Mouse (Mus musculus): Measurements from ENCODE around the gene Castor2. TPM values are rescaled to one million over a fixed set of nuclear protein-coding genes. Genes with fewer than 3 reads are reported as not detected.

The Castor2 gene
- total and polyA plus RNA-seq, 2 experiments from 2014 or later, result 19.3 to 21.9 TPM

DNA sequence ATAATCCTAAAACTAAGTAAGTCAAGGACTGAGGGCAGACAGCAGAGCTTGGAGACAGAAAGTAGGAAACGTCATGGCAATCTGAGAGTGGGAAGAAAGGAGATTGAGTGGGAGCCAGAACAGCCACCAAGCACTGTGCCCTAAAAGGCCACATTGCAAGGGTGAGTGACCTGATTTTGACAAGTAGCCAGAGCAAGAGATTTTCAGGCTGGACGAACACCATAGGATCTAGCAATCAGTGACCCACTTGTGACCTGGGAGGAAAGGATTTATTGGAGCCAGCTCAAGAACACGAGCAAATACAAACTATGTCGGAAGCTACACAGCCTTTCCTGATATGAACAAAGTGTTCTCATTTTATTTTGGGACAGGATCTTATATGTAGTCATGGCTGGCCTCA lies 83.2 kb downstream of the Castor2 start:
- 58% methylated on average over 4 of the region's 4 CpGs for WGBS
- H3K27me3 ChIP-seq (ENCODE audit: insufficient read depth, low read length), result no peaks in the 10 kb centered on the region
- no peak for TF ChIP-seq CTCF (IDR thresholded peaks at IDR 0.05; ENCODE audit: low read depth)
- no peak overlapping the region for H3K9ac ChIP-seq
- ATAC-seq (no peak), DNase-seq (no peak)
- H3K36me3 ChIP-seq (ENCODE audit: insufficient read depth), result no peaks in the 10 kb centered on the region
- peaks cover 11% of the 10 kb centered on the region; the same call in 1 of the 2 replicates for H3K4me1 ChIP-seq (ENCODE audit: insufficient read depth)
- H3K9me3 ChIP-seq (ENCODE audit: low read length), result no peaks in the 10 kb centered on the region
- H3K27ac ChIP-seq (ENCODE audit: low read depth, low read length), result no peak overlapping the region
- H3K4me2 ChIP-seq (ENCODE audit: low read depth), result peak overlapping the region; percentile 81; the same call in 1 of the 2 replicates
- no peak overlapping the region for H3K4me3 ChIP-seq (ENCODE audit: low read depth, low read length)

DNA sequence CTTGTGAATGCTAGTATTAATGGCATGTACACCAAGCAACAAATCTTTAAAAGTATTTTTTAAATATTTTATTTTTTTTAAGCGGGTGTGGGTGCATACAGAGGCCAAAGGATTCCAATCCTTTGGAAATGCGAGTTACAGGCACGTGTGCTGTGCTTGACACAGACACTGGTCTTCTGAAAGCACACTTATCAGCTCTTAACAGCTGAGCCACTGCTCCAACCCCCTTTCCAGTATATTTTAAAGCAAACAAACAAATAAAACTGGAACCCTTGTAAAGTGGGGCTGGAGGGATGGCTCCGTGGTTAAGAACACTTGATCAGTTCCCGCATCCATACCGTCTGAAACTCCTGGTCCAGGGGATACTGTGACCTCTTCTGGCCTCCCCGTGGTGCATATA lies 83.7 kb downstream of the Castor2 start:
- no peak for DNase-seq
- no peaks in the 10 kb centered on the region for H3K9me3 ChIP-seq (ENCODE audit: low read length)
- peaks cover 11% of the 10 kb centered on the region; the same call in 1 of the 2 replicates for H3K4me1 ChIP-seq (ENCODE audit: insufficient read depth)
- H3K9ac ChIP-seq, result peak overlapping the region; percentile 87
- no peak for TF ChIP-seq CTCF (IDR thresholded peaks at IDR 0.05; ENCODE audit: low read depth)
- H3K4me3 ChIP-seq (ENCODE audit: low read depth, low read length), result peak overlapping the region; percentile 67
- no peak for ATAC-seq
- H3K27me3 ChIP-seq (ENCODE audit: insufficient read depth, low read length), result no peaks in the 10 kb centered on the region
- 58% methylated on average over 7 of the region's 7 CpGs for WGBS
- peak overlapping the region; percentile 81 for H3K4me2 ChIP-seq (ENCODE audit: low read depth)
- H3K36me3 ChIP-seq (ENCODE audit: insufficient read depth), result no peaks in the 10 kb centered on the region
- peak overlapping the region; percentile 92; the same call in 1 of the 2 replicates for H3K27ac ChIP-seq (ENCODE audit: low read depth, low read length)

DNA sequence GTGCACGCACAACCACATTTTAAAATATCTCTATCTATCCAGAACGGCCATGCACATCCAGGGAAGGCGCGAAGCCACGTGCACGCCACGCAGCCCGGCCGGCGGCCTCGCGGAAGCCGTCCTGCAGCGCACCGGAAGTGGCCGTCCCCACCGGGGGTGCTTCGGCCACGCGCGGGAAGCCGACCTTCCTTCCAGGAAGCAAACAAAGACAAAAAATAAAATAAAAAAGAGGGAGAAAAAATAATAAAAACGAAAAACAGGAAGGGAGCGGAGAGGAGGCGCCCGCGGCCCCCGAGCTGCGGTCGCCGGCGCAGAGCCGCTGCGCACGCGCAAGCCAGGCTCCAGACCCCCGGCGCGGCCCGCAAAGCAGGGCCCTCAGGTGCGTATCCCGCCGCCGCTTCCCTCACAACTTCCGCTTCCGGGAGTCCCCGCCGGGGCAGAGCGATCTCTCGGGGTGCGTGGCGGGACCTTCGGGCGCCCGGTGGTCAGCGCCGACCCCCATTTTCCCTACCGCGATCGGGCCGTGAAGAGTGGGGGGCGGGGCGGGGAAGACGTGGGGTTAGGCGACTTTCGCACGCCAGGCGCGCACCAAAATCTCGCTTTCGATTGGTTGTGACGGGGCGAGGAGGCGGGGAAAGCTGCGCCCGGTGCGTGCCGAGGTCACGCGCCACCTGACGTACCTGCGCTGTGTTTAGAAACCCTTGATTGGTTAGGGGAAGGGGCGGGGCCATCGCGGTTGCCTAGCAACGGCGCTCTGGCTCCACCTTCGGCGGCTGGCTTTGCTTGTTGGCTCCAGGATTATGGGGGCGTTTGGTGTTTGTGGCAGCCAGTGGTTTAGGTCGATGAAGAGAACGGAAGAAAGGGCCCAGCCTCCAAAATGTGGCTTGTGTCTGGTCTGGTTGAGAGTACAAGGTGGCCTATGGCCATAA lies 84.6 kb downstream of the Castor2 start, which contains the start of gene Gtf2ird2:
Gtf2ird2 (plus strand) TSS at position 140 of the 929 bp plus-strand sequence.
- H3K4me3 ChIP-seq (ENCODE audit: low read depth, low read length), result peak within 1 kb of the TSS; percentile 67
- H3K4me1 ChIP-seq (ENCODE audit: insufficient read depth), result peaks cover 11% of the 10 kb centered on the region; the same call in 1 of the 2 replicates
- H3K4me2 ChIP-seq (ENCODE audit: low read depth), result peak within 1 kb of the TSS; percentile 81
- TF ChIP-seq CTCF (IDR thresholded peaks at IDR 0.05; ENCODE audit: low read depth), result peak; percentile 26
- no peaks in the 10 kb centered on the region for H3K27me3 ChIP-seq (ENCODE audit: insufficient read depth, low read length)
- H3K9me3 ChIP-seq (ENCODE audit: low read length), result no peaks in the 10 kb centered on the region
- H3K9ac ChIP-seq, result peak within 1 kb of the TSS; percentile 87
- 2% methylated on average over 86 of the region's 92 CpGs for WGBS
- ATAC-seq (peak; percentile 97), DNase-seq (peak; percentile 99)
- peak within 1 kb of the TSS; percentile 92 for H3K27ac ChIP-seq (ENCODE audit: low read depth, low read length)
- no peaks in the 10 kb centered on the region for H3K36me3 ChIP-seq (ENCODE audit: insufficient read depth)

- H3K27me3 ChIP-seq (ENCODE audit: insufficient read depth, low read length), result no peaks in the 10 kb centered on the region
- H3K9me3 ChIP-seq (ENCODE audit: low read length), result no peaks in the 10 kb centered on the region
- ATAC-seq, result no peak
- H3K9ac ChIP-seq, result no peak overlapping the region
- H3K36me3 ChIP-seq (ENCODE audit: insufficient read depth), result no peaks in the 10 kb centered on the region
- no peak overlapping the region for H3K4me3 ChIP-seq (ENCODE audit: low read depth, low read length)
- WGBS, result 91% methylated on average over 3 of the region's 3 CpGs
- TF ChIP-seq CTCF (IDR thresholded peaks at IDR 0.05; ENCODE audit: low read depth), result no peak
- no peak for DNase-seq
- H3K4me2 ChIP-seq (ENCODE audit: low read depth), result no peak overlapping the region
- no peak overlapping the region for H3K27ac ChIP-seq (ENCODE audit: low read depth, low read length)
- H3K4me1 ChIP-seq (ENCODE audit: insufficient read depth), result peaks cover 11% of the 10 kb centered on the region; the same call in 1 of the 2 replicates
These were observed 86.5 kb downstream of the Castor2 start for GRCm38 (mm10) chr5:134186059-134186458.

DNA sequence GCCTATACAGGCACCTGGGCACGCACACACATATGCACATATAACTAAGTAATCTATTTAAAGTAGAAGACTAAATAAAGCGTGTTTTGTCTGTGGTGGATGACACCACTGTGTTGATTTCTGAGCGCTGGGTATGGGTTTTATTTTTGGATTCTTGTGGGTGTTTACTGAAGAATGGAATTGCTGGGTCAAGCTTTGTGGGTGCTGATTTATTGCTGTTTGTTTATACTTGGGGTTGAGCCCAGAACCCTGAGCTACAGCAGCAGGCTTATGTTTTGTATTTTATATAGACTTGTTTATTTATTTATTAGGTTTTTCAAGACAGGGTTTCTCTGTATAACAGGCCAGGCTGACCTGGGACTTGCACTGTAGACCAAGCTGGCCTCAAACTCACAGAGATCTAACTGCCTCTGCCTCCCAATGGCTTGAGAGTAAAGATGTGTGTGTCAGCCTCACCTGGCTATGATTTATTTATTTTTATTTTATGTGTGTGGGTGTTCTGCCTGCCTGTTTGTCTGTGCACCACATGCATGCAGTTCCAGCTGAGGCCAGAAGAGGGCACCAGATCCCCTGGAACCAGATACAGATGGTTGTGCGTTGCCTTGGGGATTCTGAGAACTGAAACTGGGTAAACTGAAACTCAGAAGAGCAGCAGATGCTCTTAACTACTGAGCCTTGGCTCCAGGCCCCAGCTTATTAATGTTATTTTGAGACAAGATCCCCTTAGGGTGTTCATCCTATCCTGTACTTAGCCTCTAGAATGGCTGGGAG lies 87.6 kb downstream of the Castor2 start:
- ATAC-seq, result no peak
- H3K36me3 ChIP-seq (ENCODE audit: insufficient read depth), result no peaks in the 10 kb centered on the region

GRCm38 (mm10) chr5:134188571-134188970 lies 89.1 kb downstream of the Castor2 start:
- peaks cover 3% of the 10 kb centered on the region for H3K36me3 ChIP-seq (ENCODE audit: insufficient read depth)
- H3K4me2 ChIP-seq (ENCODE audit: low read depth), result no peak overlapping the region
- TF ChIP-seq CTCF (IDR thresholded peaks at IDR 0.05; ENCODE audit: low read depth), result no peak
- H3K9ac ChIP-seq, result no peak overlapping the region
- no peak overlapping the region for H3K4me3 ChIP-seq (ENCODE audit: low read depth, low read length)
- peaks cover 1% of the 10 kb centered on the region; the same call in 1 of the 2 replicates for H3K4me1 ChIP-seq (ENCODE audit: insufficient read depth)
- WGBS, result 91% methylated on average over 7 of the region's 7 CpGs
- ATAC-seq, result no peak
- no peak overlapping the region for H3K27ac ChIP-seq (ENCODE audit: low read depth, low read length)
- no peak for DNase-seq
- no peaks in the 10 kb centered on the region for H3K9me3 ChIP-seq (ENCODE audit: low read length)
- no peaks in the 10 kb centered on the region for H3K27me3 ChIP-seq (ENCODE audit: insufficient read depth, low read length)

More for the DNA sequence above, 87.6 kb downstream of the Castor2 start:
- Histone ChIP-seq H3K4me3 (ENCODE audit: low read depth, low read length) (no peak overlapping the region), H3K27me3 (ENCODE audit: insufficient read depth, low read length) (no peaks in the 10 kb centered on the region), H3K27ac (ENCODE audit: low read depth, low read length) (no peak overlapping the region), H3K4me2 (ENCODE audit: low read depth) (no peak overlapping the region), H3K9ac (no peak overlapping the region; the same call in 1 of the 2 replicates), H3K9me3 (ENCODE audit: low read length) (no peaks in the 10 kb centered on the region), H3K4me1 (ENCODE audit: insufficient read depth) (peaks cover 11% of the 10 kb centered on the region; the same call in 1 of the 2 replicates)
- peak; percentile 55 for DNase-seq
- 70% methylated on average over 4 of the region's 4 CpGs for WGBS
- peak; percentile 84 for TF ChIP-seq CTCF (IDR thresholded peaks at IDR 0.05; ENCODE audit: low read depth)
